Mouse (Mus musculus): ENCODE measurements around the gene Vmn1r83. TPM values are rescaled to one million over a fixed set of nuclear protein-coding genes. Genes with fewer than 3 reads are reported as not detected.

Gene Vmn1r83
- not detected for polyA plus RNA-seq (2014; fragmentation: Illumina TruSeq; extraction: RNeasy Lipid Tissue Mini Kit (QIAGEN cat#74804); ENCODE audit: low replicate concordance)

DNA sequence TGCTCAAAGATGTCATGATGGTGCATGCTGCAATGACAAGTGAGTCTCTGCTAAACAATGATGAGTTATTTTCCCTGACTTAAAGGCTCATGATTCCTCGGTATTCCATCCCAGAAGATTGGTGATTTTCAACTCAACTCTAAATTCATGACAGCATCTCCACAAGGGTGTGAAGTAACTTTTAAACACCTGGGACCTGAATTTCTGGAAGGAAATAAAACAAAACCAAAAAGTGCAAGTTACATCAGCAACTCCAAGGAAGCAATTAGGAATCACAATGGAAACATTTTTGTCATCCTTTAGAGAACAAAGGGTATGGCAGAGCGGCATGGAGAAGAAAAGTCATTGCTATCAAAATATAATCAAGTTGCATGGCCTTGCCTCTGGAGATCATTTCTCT, at the start of gene Vmn1r83:
Gene Vmn1r83 (minus strand): TSS at position 101 of the 400 bp plus-strand sequence.

DNA sequence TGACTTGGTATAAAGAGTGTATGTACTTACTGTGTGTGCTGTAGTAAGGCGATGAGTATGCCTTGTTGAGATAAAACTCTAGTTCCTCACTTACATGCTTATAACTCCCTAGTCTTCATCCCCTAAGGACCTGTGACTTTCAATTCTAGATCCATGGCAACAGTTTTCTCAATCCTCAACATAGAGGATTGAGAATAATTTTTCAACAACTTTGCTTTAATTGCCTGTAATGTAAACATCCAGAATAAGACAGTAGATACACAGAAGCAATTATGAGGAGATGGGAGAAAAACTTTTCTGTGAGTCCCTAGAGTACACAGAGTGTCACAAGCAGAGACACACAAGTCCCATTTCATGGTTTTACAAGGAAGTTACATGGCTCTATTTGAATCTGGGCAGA, 39.9 kb upstream of the Vmn1r83 start, which contains the start of gene Vmn1r84:
Gene Vmn1r84 (minus strand): TSS at position 101 of the 400 bp plus-strand sequence.

DNA sequence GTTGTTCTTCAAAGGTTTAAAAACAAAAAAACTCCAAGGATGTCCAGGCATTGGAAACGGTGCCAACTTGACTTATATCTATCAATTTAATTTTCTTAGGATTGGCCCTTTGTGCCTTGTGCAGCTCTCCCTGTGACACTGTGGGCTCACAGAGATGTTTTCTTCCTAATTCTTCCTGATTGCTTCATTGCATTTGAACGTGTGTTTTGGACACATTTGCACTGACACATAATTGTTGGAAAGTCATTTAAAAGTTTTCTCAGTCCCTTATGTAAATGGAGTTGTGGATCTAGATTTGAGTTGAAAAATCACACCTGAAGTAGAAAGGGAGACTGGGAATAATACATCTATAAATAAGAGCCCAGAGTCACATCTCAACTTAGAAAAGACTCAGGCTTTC, 29.2 kb downstream of the Vmn1r83 start, which contains the start of gene Vmn1r82:
Gene Vmn1r82 (plus strand): TSS at position 301 of the 400 bp plus-strand sequence.

Other genes with a start within 250 kb of the Vmn1r83 start
- not detected for gene Vmn1r78, start 179.2 kb downstream of the Vmn1r83 start, polyA plus RNA-seq (2014; fragmentation: Illumina TruSeq; extraction: RNeasy Lipid Tissue Mini Kit (QIAGEN cat#74804); ENCODE audit: low replicate concordance)
- not detected for gene Vmn1r79, start 158.2 kb downstream of the Vmn1r83 start, polyA plus RNA-seq (2014; fragmentation: Illumina TruSeq; extraction: RNeasy Lipid Tissue Mini Kit (QIAGEN cat#74804); ENCODE audit: low replicate concordance)
- gene Vmn1r80, start 140.2 kb downstream of the Vmn1r83 start, polyA plus RNA-seq (2014; fragmentation: Illumina TruSeq; extraction: RNeasy Lipid Tissue Mini Kit (QIAGEN cat#74804); ENCODE audit: low replicate concordance) = not detected
- not detected for gene Vmn1r81, start 61.2 kb downstream of the Vmn1r83 start, polyA plus RNA-seq (2014; fragmentation: Illumina TruSeq; extraction: RNeasy Lipid Tissue Mini Kit (QIAGEN cat#74804); ENCODE audit: low replicate concordance)
- gene Vmn1r82, start 29.1 kb downstream of the Vmn1r83 start, polyA plus RNA-seq (2014; fragmentation: Illumina TruSeq; extraction: RNeasy Lipid Tissue Mini Kit (QIAGEN cat#74804); ENCODE audit: low replicate concordance) = not detected
- not detected for gene Vmn1r84, start 39.8 kb upstream of the Vmn1r83 start, polyA plus RNA-seq (2014; fragmentation: Illumina TruSeq; extraction: RNeasy Lipid Tissue Mini Kit (QIAGEN cat#74804); ENCODE audit: low replicate concordance)
- 1.3 TPM for gene Zfp551, start 93.3 kb upstream of the Vmn1r83 start, polyA plus RNA-seq (2014; fragmentation: Illumina TruSeq; extraction: RNeasy Lipid Tissue Mini Kit (QIAGEN cat#74804); ENCODE audit: low replicate concordance)
- gene Zfp606, start 148.8 kb upstream of the Vmn1r83 start, polyA plus RNA-seq (2014; fragmentation: Illumina TruSeq; extraction: RNeasy Lipid Tissue Mini Kit (QIAGEN cat#74804); ENCODE audit: low replicate concordance) = 24.5 TPM
- not detected for gene 2900092C05Rik, start 183.0 kb upstream of the Vmn1r83 start, polyA plus RNA-seq (2014; fragmentation: Illumina TruSeq; extraction: RNeasy Lipid Tissue Mini Kit (QIAGEN cat#74804); ENCODE audit: low replicate concordance)

All from small intestine, adult 10 weeks (tissue).